Mouse (Mus musculus) liver, adult (tissue): ENCODE results near the gene Omp.

Experiments used
- GATA4 ChIP-seq: IDR thresholded peaks from 2 replicates; pipeline ENCODE4 v1.6.1; 2014; ENCODE audit warnings: mild to moderate bottlenecking, low read length; ENCODE audit not compliant: insufficient replicate concordance

Omp gene

DNA sequence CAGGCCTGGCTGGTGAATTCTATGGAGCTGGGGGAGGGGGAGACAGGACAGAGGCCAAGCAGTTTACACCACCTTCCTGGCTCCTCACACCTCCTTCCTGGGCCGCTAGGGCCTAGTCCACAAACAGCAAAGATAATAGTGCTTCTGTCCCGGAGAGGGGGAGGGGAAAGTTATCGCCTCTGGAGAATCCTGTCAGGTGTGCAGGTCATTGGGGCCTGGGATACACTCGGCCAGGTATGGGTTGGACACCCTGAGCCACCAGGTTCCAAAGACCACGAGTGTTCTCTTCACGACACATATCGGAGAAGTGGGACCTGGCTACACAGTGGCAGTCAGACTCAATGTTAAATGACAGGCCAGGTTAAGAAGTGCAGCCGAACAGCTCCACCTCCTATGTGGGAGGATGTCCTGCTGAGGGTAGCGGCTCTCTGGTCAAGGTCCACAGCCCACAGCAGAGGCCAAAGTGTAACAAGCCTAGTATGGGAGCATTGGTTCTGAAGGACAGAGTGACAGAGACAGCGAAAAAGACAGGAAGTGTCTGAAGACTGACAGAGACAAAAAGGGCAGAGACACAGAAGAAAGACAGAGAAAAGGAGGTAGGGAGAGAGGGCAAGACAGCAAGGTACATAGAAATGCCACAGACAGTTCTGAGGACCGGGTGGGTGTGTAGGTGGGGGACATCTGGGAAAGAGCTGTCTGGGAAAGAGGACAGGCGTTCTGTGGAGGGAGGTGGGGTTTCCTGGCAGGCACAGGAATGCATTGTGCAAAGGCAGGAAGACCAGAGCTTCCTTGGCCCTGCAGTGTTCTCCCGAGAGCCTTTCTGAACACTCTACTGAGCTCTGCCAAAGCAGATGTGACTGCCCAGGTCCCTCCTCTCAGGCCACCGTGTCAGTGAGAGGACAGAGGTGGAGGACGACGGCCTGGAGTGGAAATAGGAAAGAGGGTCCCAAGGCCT, 40.5 kb downstream of the Omp start:
- TF ChIP-seq GATA4 = no peak

DNA sequence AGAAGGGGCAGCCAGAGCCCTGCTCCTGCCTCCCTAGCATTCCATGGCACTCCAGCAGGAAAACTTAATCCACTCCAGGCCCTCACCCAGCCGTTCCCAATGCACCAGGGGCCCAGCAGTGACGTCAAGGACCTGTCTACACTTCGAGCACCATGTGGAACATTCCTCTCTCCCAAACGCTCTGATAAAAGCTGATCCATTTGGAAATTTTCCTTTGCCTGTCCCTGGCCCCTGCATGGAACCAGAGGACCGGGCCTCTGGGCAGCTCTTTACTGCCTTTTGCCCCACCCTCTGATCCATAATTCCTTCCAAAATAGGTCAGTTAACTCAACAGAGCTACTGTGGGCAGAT, 41.4 kb downstream of the Omp start:
- no peak for TF ChIP-seq GATA4

DNA sequence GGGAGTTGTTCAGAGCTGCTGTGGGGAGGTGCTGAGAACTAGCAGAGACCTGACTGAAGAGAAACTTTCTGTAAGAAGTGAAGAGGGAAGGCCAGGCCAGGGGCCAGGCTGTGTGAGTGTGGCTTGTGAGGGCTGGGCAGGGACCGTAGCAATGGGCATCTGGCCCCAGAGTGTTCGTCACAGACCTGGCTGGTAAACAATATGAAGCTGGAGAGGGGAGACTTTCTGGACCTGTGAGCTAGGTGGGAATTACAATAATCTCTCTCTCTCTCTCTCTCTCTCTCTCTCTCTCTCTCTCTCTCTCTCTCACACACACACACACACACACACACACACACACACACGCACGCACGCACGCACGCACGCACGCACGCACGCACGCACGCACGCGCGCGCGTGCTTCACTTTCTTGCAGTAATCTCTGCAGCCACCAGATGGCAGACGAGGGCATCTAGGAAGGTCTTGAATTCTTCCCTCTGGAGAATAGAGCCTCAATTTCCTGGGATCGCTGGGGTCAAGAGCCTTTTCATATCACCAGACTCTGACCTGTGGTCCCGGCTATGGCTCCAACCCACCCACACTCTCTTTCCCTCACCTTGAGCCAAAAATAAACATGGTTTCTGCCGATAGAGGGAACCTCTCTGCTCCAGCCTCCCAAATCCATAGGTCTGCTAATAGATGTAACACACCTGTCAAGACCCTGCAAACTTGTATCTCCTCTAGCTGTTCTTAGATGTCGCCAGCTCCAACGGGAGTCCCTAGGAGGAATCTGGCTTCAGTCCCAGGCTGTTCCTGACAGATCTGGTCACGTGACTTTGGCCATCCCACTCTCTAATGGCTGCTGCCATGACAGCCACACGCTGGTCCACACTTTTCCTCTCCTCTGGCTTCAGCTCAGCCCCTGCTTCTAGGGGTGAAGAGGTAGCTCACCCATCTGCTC, 42.0 kb downstream of the Omp start:
- no peak for TF ChIP-seq GATA4

DNA sequence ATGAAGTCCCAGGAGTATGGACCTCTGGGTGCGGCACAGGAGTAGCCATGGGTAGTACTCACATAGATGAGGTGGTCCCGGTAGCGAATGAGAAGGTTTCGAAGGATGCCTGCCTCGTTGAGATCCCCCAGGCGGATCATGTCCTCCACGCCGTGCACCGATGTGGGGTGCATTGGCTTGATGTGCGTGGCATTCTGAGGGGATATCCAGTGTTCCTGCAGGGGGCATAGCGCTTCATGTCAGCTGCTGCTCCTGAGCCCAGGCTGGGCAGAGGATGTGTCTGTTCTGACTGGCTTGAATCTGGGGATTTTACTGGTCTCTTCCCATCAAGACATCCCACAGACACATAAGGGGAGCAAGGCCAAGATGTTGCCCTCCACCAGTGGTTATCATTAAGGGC, 42.8 kb downstream of the Omp start:
- no peak for TF ChIP-seq GATA4

DNA sequence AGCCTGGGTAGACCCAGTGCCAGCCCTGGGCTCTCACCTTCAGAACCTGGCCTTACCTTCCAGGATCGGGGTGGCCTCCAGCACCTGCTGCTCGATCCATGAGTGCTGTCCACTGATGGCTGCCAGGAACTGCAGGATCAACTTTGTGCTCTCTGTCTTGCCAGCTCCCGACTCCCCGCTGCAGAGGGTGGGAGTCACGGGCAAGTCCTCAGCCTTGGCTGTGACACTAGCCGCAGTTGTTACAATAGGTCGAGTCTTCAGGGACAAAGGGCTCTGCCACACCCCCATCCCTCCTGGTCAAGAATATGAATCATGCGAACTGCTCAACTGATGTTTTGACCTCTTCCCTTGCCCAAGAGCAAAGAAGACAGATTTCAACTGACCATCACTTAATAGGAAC, 47.7 kb downstream of the Omp start:
- no peak for TF ChIP-seq GATA4

DNA sequence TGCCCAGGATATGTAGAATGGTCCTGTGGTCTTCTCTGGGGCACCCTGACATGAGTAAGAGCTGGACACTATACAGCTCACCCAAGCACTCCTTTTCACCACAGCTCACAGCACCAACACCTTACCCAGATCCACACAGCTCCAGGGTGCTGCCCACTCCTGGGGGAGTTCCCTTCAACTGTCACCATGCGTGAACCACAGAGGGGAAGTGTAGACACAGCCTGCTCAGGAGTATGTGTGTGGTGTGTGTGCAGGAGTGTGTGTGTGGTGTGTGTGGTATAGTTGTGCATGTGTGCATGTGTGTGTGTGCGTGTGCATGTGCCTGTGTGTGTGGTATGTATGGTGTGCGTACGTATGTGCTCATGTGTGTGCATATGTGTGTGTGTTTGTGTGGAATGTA, 49.5 kb downstream of the Omp start:
- TF ChIP-seq GATA4 = no peak
